Mouse (Mus musculus) kidney, embryonic 14.5 days (tissue): ENCODE measurements at regions not wholly inside any gene's neighbourhood (a gene's known extent, or its start where the extent isn't known, plus 50 kb on each side); places are given as distances from the start of the nearest gene placed in this dataset.

Experiments used
- ATAC-seq: fragments of 200-750 bp; cut with Nextera tagmentation; 2 replicates; pipeline ENCODE4 v1.8.0; 2017; ENCODE audit warnings: moderate number of reproducible peaks, mild to moderate bottlenecking, moderate TSS enrichment, moderate library complexity; ENCODE audit not compliant: low FRiP score, low TSS enrichment
- H3K27ac ChIP-seq: fragments of 300-500 bp; sonication (generic); 2 replicates; pipeline ENCODE4 v1.5.1; 2014; ENCODE audit warnings: low read depth, mild to moderate bottlenecking, low read length, moderate library complexity, mixed read lengths
- H3K27me3 ChIP-seq: fragments of 300-500 bp; sonication (generic); 2 replicates; pipeline ENCODE4 v1.6.1; 2014; ENCODE audit warnings: mild to moderate bottlenecking, low read length; ENCODE audit not compliant: control insufficient read depth, insufficient read depth
- H3K36me3 ChIP-seq: fragments of 300-500 bp; sonication (generic); 2 replicates; pipeline ENCODE4 v1.6.1; 2014; ENCODE audit warnings: low read length, mixed read lengths; ENCODE audit not compliant: control insufficient read depth, insufficient read depth
- H3K4me1 ChIP-seq: fragments of 300-500 bp; sonication (generic); 2 replicates; pipeline ENCODE4 v1.6.1; 2014; ENCODE audit warnings: low read length, mixed read lengths; ENCODE audit not compliant: control insufficient read depth, insufficient read depth
- H3K4me2 ChIP-seq: fragments of 300-500 bp; sonication (generic); replicated peaks from 2 replicates; pipeline ENCODE4 v1.6.1; 2014; ENCODE audit warnings: low read depth, mild to moderate bottlenecking, low read length
- H3K4me3 ChIP-seq: fragments of 300-500 bp; sonication (generic); 2 replicates; pipeline ENCODE4 v1.5.1; 2014; ENCODE audit warnings: mild to moderate bottlenecking, low read length
- H3K9ac ChIP-seq: fragments of 300-500 bp; sonication (generic); 2 replicates; pipeline ENCODE4 v1.6.1; 2014; ENCODE audit warnings: low read depth, mild to moderate bottlenecking, low read length, moderate library complexity
- H3K9me3 ChIP-seq: fragments of 300-500 bp; sonication (generic); 2 replicates; pipeline ENCODE4 v1.6.1; 2016; ENCODE audit warnings: low read length; ENCODE audit not compliant: control insufficient read depth
- WGBS: fragments of 180-500 bp; shearing (Covaris S2); extraction: QIAGEN DNeasy Blood & Tissue Kit; methylation state at CpG from one replicate; pipeline ENCODE4 v1.1.7; 2014; 5-methylcytosine and 5-hydroxymethylcytosine counted together

- 0 out of 2 replicates have a peak overlapping the region, but pooled peaks have one; percentile 38 for H3K27ac ChIP-seq
- ATAC-seq, result no peak
Measured at GRCm38 (mm10) chr17:83987683-83988082, 139.9 kb upstream of the Haao start.

GRCm38 (mm10) chr17:83985916-83986578 lies 138.3 kb upstream of the Haao start:
- ATAC-seq, result 0 out of 2 replicates have a peak, but pooled peaks have one; percentile 13
- H3K9ac ChIP-seq, result no peak overlapping the region; the same call in 1 of the 2 replicates

More at GRCm38 (mm10) chr17:83987683-83988082, 139.9 kb upstream of the Haao start:
- Histone ChIP-seq H3K27me3 (no peaks in the 10 kb centered on the region), H3K9ac (no peak overlapping the region), H3K36me3 (no peaks in the 10 kb centered on the region), H3K4me2 (no peak overlapping the region), H3K9me3 (0 out of 2 replicates have a peak, but pooled peaks cover 2% of the 10 kb centered on the region), H3K4me1 (peaks cover 61% of the 10 kb centered on the region), H3K4me3 (no peak overlapping the region)
- 73% methylated on average over 4 of the region's 4 CpGs for WGBS

GRCm38 (mm10) chr17:83985333-83985790 lies 137.6 kb upstream of the Haao start:
- ATAC-seq, result peak; percentile 39; the same call in 1 of the 2 replicates

More at GRCm38 (mm10) chr17:83985916-83986578, 138.3 kb upstream of the Haao start:
- Histone ChIP-seq H3K4me2 (no peak overlapping the region), H3K4me3 (no peak overlapping the region), H3K27me3 (no peaks in the 10 kb centered on the region), H3K36me3 (no peaks in the 10 kb centered on the region), H3K4me1 (peaks cover 69% of the 10 kb centered on the region), H3K27ac (peak overlapping the region; percentile 88), H3K9me3 (0 out of 2 replicates have a peak, but pooled peaks cover 2% of the 10 kb centered on the region)
- WGBS, result 34% methylated on average over 15 of the region's 15 CpGs

GRCm38 (mm10) chr17:83983837-83984388 lies 136.2 kb upstream of the Haao start:
- Histone ChIP-seq H3K36me3 (no peaks in the 10 kb centered on the region), H3K27me3 (no peaks in the 10 kb centered on the region), H3K9ac (no peak overlapping the region), H3K4me2 (no peak overlapping the region), H3K27ac (peak overlapping the region; percentile 89), H3K9me3 (0 out of 2 replicates have a peak, but pooled peaks cover 2% of the 10 kb centered on the region), H3K4me1 (peaks cover 56% of the 10 kb centered on the region), H3K4me3 (no peak overlapping the region)
- ATAC-seq, result peak; percentile 6; the same call in 1 of the 2 replicates
- 93% methylated on average over 9 of the region's 9 CpGs for WGBS

More at GRCm38 (mm10) chr17:83985333-83985790, 137.6 kb upstream of the Haao start:
- 8% methylated on average over 17 of the region's 17 CpGs for WGBS
- H3K9me3 ChIP-seq, result 0 out of 2 replicates have a peak, but pooled peaks cover 2% of the 10 kb centered on the region
- H3K4me2 ChIP-seq, result no peak overlapping the region
- no peaks in the 10 kb centered on the region for H3K27me3 ChIP-seq
- peak overlapping the region; percentile 25; the same call in 1 of the 2 replicates for H3K9ac ChIP-seq
- no peaks in the 10 kb centered on the region for H3K36me3 ChIP-seq
- peak overlapping the region; percentile 88 for H3K27ac ChIP-seq
- H3K4me3 ChIP-seq, result no peak overlapping the region
- peaks cover 62% of the 10 kb centered on the region for H3K4me1 ChIP-seq

- peaks cover 54% of the 10 kb centered on the region for H3K4me1 ChIP-seq
- no peak overlapping the region for H3K4me2 ChIP-seq
- H3K9ac ChIP-seq, result 0 out of 2 replicates have a peak overlapping the region, but pooled peaks have one; percentile 37
- WGBS, result 38% methylated on average over 18 of the region's 18 CpGs
- no peaks in the 10 kb centered on the region for H3K36me3 ChIP-seq
- H3K27ac ChIP-seq, result peak overlapping the region; percentile 95
- H3K27me3 ChIP-seq, result no peaks in the 10 kb centered on the region
- 0 out of 2 replicates have a peak, but pooled peaks cover 2% of the 10 kb centered on the region for H3K9me3 ChIP-seq
- peak; percentile 64 for ATAC-seq
- H3K4me3 ChIP-seq, result no peak overlapping the region
Measured at GRCm38 (mm10) chr17:83983070-83983836, 135.5 kb upstream of the Haao start.

- H3K4me1 ChIP-seq, result peaks cover 52% of the 10 kb centered on the region
- H3K36me3 ChIP-seq, result no peaks in the 10 kb centered on the region
- H3K9me3 ChIP-seq, result 0 out of 2 replicates have a peak, but pooled peaks cover 2% of the 10 kb centered on the region
- no peaks in the 10 kb centered on the region for H3K27me3 ChIP-seq
- ATAC-seq, result no peak
- H3K4me3 ChIP-seq, result no peak overlapping the region
- H3K4me2 ChIP-seq, result no peak overlapping the region
- H3K9ac ChIP-seq, result peak overlapping the region; percentile 37; the same call in 1 of the 2 replicates
- 56% methylated on average over 8 of the region's 8 CpGs for WGBS
- peak overlapping the region; percentile 95 for H3K27ac ChIP-seq
Measured at GRCm38 (mm10) chr17:83982700-83983069, 134.9 kb upstream of the Haao start.

- no peaks in the 10 kb centered on the region for H3K27me3 ChIP-seq
- no peak for ATAC-seq
- peaks cover 26% of the 10 kb centered on the region for H3K4me1 ChIP-seq
- no peak overlapping the region for H3K4me2 ChIP-seq
- H3K27ac ChIP-seq, result no peak overlapping the region
- no peak overlapping the region for H3K9ac ChIP-seq
- no peak overlapping the region for H3K4me3 ChIP-seq
- 70% methylated on average over 7 of the region's 7 CpGs for WGBS
- H3K36me3 ChIP-seq, result no peaks in the 10 kb centered on the region
- H3K9me3 ChIP-seq, result no peaks in the 10 kb centered on the region
Measured at GRCm38 (mm10) chr17:83978858-83979470, 131.2 kb upstream of the Haao start.

- H3K9ac ChIP-seq, result peak overlapping the region; percentile 7; the same call in 1 of the 2 replicates
- no peaks in the 10 kb centered on the region for H3K36me3 ChIP-seq
- 77% methylated on average over 11 of the region's 11 CpGs for WGBS
- no peaks in the 10 kb centered on the region for H3K27me3 ChIP-seq
- no peak for ATAC-seq
- H3K4me1 ChIP-seq, result peaks cover 22% of the 10 kb centered on the region
- H3K4me3 ChIP-seq, result no peak overlapping the region
- H3K9me3 ChIP-seq, result no peaks in the 10 kb centered on the region
- H3K4me2 ChIP-seq, result no peak overlapping the region
- H3K27ac ChIP-seq, result peak overlapping the region; percentile 51; the same call in 1 of the 2 replicates
Measured at GRCm38 (mm10) chr17:83977725-83978124, 130.0 kb upstream of the Haao start.
